Mouse (Mus musculus) cerebellum, adult 2 months (tissue): Measurements from ENCODE around the gene Olfr307.

Experiments
- CTCF ChIP-seq: fragments of 200-500 bp; IDR thresholded peaks from 2 replicates; pipeline ENCODE4 v1.5.1; 2011; ENCODE audit warnings: low read depth, mild to moderate bottlenecking, control low read depth, low read length, moderate library complexity, borderline replicate concordance; ENCODE audit not compliant: insufficient read depth
- POLR2A ChIP-seq: fragments of 200-500 bp; IDR thresholded peaks from 2 replicates; pipeline ENCODE4 v1.6.1; 2011; ENCODE audit warnings: low read length, control low read depth, borderline replicate concordance; ENCODE audit not compliant: insufficient read depth

DNA sequence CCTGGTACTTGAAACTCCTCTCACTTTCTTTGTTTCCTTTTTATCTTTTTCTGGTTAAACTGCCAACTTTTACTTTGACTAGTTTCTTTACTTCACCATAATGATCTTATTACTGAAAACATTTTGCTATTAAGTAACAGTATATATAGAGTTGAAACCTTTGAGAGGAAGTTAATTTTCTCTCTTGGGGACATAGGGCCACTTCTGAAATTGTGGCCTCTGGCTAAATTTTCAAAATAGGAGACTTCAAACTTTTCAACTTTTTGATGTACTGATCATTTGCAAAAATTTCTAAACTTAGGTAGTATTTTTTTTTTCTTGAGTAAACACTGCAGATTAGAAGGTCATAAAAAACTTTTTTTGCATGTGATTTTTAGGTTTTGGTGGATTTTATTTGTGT lies 11.9 kb downstream of the Olfr307 start, which contains the start of gene Olfr308:
- TF ChIP-seq CTCF (no peak), POLR2A (no peak)
